Mouse (Mus musculus) midbrain, postnatal 0 days (tissue): ENCODE results near the gene Myh7b. TPM values are rescaled to one million over a fixed set of nuclear protein-coding genes. Genes with fewer than 3 reads are reported as not detected.
A peak's percentile ranks its signal among the peaks of the same experiment; 100 is the strongest.

ENCODE experiments used
- ATAC-seq: fragments of 200-750 bp; cut with Nextera tagmentation; 2 replicates; pipeline ENCODE4 v1.8.0; 2017; ENCODE audit warnings: moderate number of reproducible peaks, mild to moderate bottlenecking, moderate TSS enrichment, moderate library complexity; ENCODE audit not compliant: low FRiP score
- DNase-seq: peaks from one replicate; pipeline ENCODE4 v3.0.0-alpha.2; 2015; ENCODE audit warnings: low spot score
- H3K27ac ChIP-seq: fragments of 300-500 bp; sonication (generic); 2 replicates; pipeline ENCODE4 v1.5.1; 2014; ENCODE audit warnings: low read depth, mild to moderate bottlenecking, low read length, mixed read lengths
- H3K27me3 ChIP-seq: fragments of 300-500 bp; sonication (generic); 2 replicates; pipeline ENCODE4 v1.6.1; 2014; ENCODE audit warnings: low read length, control low read depth, mixed read lengths; ENCODE audit not compliant: insufficient read depth
- H3K36me3 ChIP-seq: fragments of 300-500 bp; sonication (generic); 2 replicates; pipeline ENCODE4 v1.6.1; 2014; ENCODE audit warnings: low read length, control low read depth, mixed read lengths; ENCODE audit not compliant: insufficient read depth
- H3K4me1 ChIP-seq: fragments of 300-500 bp; sonication (generic); 2 replicates; pipeline ENCODE4 v1.6.1; 2014; ENCODE audit warnings: mild to moderate bottlenecking, control low read depth, antibody characterized with exemption, low read length, mixed read lengths; ENCODE audit not compliant: insufficient read depth
- H3K4me2 ChIP-seq: fragments of 300-500 bp; sonication (generic); 2 replicates; pipeline ENCODE4 v1.6.1; 2014; ENCODE audit warnings: low read depth, mild to moderate bottlenecking, low read length, mixed read lengths; ENCODE audit not compliant: poor library complexity, severe bottlenecking
- H3K4me3 ChIP-seq: fragments of 300-500 bp; sonication (generic); 2 replicates; pipeline ENCODE4 v1.5.1; 2014; ENCODE audit warnings: low read depth, mild to moderate bottlenecking, low read length, moderate library complexity
- H3K9ac ChIP-seq: fragments of 300-500 bp; sonication (generic); replicated peaks from 2 replicates; pipeline ENCODE4 v1.6.1; 2014; ENCODE audit warnings: mild to moderate bottlenecking, low read length, moderate library complexity, mixed read lengths; ENCODE audit not compliant: poor library complexity, severe bottlenecking
- H3K9me3 ChIP-seq: fragments of 300-500 bp; sonication (generic); 2 replicates; pipeline ENCODE4 v1.6.1; 2016; ENCODE audit warnings: low read length, control low read depth
- CTCF ChIP-seq: IDR thresholded peaks from 2 replicates; pipeline ENCODE4 v1.5.1; 2016; ENCODE audit warnings: antibody characterized with exemption, mild to moderate bottlenecking
- WGBS: fragments of 180-500 bp; shearing (Covaris S2); extraction: QIAGEN DNeasy Blood & Tissue Kit; methylation state at CpG from one replicate; pipeline ENCODE4 v1.1.7; 2014; 5-methylcytosine and 5-hydroxymethylcytosine counted together
- polyA plus RNA-seq: library from polyadenylated mRNA; unstranded; fragments of >200 nt; fragmentation: Nextera tagmentation; extraction: Ambion mirVana; gene quantifications from 2 replicates; pipeline ENCODE4 v1.2.1, GENCODE M21; 2015
- total RNA-seq: library from RNA; depleted of rRNA; stranded (reverse); fragments of >200 nt; gene quantifications from 2 replicates; pipeline ENCODE4 v1.2.3, GENCODE M21; 2014

Gene Myh7b
- total and polyA plus RNA-seq, 2 experiments from 2014 or later = 0.38 to 3.4 TPM

DNA sequence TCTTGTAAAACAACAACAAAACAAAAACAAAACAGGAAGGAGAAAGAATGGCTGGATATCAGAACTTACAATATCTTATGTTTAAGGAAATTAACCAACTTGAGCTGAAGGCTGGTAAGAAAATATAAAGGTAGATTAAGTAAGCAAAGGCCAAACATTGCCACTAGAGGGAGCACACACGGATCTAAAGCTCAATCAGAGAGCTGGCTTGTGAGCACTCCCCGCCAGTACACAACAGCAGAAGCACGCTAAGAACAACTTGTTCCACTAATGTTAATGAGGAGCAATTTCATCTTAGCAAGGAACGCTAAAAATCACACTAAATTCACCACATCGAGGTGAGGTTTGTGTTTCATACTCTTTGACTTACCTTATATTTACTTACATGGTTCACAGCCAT, 52.1 kb downstream of the Myh7b start:
- peak; percentile 82 for TF ChIP-seq CTCF
- H3K4me3 ChIP-seq = no peak overlapping the region
- peaks cover 60% of the 10 kb centered on the region for H3K36me3 ChIP-seq
- H3K4me2 ChIP-seq = no peak overlapping the region
- H3K9ac ChIP-seq = no peak overlapping the region
- H3K27me3 ChIP-seq = no peaks in the 10 kb centered on the region
- no peaks in the 10 kb centered on the region for H3K9me3 ChIP-seq
- DNase-seq (peak; percentile 82), ATAC-seq (no peak)
- H3K4me1 ChIP-seq = no peaks in the 10 kb centered on the region
- no peak overlapping the region for H3K27ac ChIP-seq
- WGBS = 20% methylated on average over 5 of the region's 5 CpGs

DNA sequence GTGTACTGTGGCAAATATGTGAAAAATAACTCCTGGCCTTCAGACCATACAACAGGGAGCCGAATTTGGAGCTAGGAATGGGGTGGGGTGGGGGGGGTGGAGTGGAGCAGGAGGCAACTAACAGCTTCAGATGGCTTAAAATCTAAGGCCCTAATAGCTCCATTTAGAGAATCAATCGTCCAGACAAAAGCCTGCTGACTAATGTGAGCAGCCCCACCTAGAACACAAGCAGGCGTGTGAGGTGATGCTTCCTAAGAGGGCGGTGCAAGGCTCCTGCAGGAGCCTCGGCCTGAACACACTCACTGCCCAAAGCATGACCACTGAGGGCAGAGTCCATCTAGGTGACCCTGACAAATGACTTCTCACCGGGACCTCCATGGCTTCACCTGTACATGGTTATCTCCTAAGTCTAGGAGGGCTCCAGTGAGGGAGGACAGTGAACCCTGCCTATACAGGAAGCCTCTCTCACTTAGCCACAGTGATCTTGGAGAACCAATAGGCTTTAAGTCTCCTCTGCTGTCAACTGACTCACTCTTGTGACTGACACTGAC, 53.0 kb downstream of the Myh7b start:
- Histone ChIP-seq H3K27ac (no peak overlapping the region), H3K27me3 (no peaks in the 10 kb centered on the region), H3K4me1 (no peaks in the 10 kb centered on the region), H3K9ac (no peak overlapping the region), H3K4me2 (no peak overlapping the region), H3K9me3 (no peaks in the 10 kb centered on the region), H3K36me3 (peaks cover 57% of the 10 kb centered on the region), H3K4me3 (no peak overlapping the region)
- no peak for ATAC-seq
- no peak for TF ChIP-seq CTCF
- 87% methylated on average over 6 of the region's 6 CpGs for WGBS
- no peak for DNase-seq

DNA sequence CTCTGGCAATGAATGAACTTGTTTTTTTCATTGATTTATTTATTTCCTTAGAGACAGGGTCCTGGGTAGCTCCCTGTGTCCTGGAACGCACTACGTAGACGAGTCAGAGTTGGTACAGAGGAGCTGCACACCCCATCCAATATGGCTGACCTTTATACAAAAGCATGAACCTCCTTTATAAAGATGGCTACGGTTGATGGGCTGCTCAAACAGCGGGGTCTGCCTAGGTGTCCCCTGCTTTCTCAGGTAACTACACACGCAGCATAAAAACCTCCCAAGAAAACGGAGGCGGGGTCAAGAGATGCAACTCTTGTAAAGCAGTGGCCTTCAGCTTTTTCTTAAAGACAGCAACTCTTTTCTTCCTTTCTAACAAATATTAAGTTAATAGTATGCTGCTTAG, 56.9 kb downstream of the Myh7b start:
- Histone ChIP-seq H3K36me3 (peaks cover 47% of the 10 kb centered on the region), H3K27ac (no peak overlapping the region), H3K9me3 (no peaks in the 10 kb centered on the region), H3K4me2 (no peak overlapping the region), H3K27me3 (no peaks in the 10 kb centered on the region), H3K9ac (no peak overlapping the region), H3K4me3 (no peak overlapping the region), H3K4me1 (no peaks in the 10 kb centered on the region)
- 98% methylated on average over 8 of the region's 8 CpGs for WGBS
- no peak for DNase-seq
- ATAC-seq = no peak
- no peak for TF ChIP-seq CTCF

GRCm38 (mm10) chr2:155668461-155668860, 57.4 kb downstream of the Myh7b start:
- no peak overlapping the region for H3K27ac ChIP-seq
- no peaks in the 10 kb centered on the region for H3K27me3 ChIP-seq
- ATAC-seq (no peak), DNase-seq (peak; percentile 20)
- no peaks in the 10 kb centered on the region for H3K4me1 ChIP-seq
- peak; percentile 60 for TF ChIP-seq CTCF
- H3K36me3 ChIP-seq = peaks cover 43% of the 10 kb centered on the region
- no peak overlapping the region for H3K4me3 ChIP-seq
- H3K9me3 ChIP-seq = no peaks in the 10 kb centered on the region
- H3K4me2 ChIP-seq = no peak overlapping the region
- 85% methylated on average over 4 of the region's 4 CpGs for WGBS
- H3K9ac ChIP-seq = no peak overlapping the region

DNA sequence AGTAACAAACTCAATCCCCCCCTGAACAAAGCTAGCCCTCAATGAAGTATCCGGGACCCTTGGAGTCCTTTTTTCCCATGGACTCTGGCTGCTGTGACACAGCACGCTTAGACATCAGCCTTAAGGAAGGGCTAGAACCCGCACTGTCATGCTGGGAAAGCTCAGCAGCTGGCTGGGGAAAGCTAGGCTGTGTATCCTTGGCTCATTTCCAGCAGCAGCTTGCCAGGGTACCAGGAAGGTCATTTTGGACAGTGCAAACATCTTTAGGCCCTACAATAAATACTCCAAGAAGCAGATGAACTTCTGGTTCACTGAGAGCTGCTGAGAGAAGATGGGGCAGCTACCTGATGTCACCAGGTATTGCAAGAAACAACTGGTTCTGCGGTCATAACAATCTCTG, 60.2 kb downstream of the Myh7b start:
- no peaks in the 10 kb centered on the region for H3K4me1 ChIP-seq
- peaks cover 26% of the 10 kb centered on the region for H3K36me3 ChIP-seq
- no peak overlapping the region for H3K4me2 ChIP-seq
- no peaks in the 10 kb centered on the region for H3K9me3 ChIP-seq
- 79% methylated on average over 4 of the region's 4 CpGs for WGBS
- ATAC-seq (no peak), DNase-seq (peak; percentile 37)
- H3K4me3 ChIP-seq = no peak overlapping the region
- no peak for TF ChIP-seq CTCF
- no peak overlapping the region for H3K27ac ChIP-seq
- no peaks in the 10 kb centered on the region for H3K27me3 ChIP-seq
- H3K9ac ChIP-seq = no peak overlapping the region

DNA sequence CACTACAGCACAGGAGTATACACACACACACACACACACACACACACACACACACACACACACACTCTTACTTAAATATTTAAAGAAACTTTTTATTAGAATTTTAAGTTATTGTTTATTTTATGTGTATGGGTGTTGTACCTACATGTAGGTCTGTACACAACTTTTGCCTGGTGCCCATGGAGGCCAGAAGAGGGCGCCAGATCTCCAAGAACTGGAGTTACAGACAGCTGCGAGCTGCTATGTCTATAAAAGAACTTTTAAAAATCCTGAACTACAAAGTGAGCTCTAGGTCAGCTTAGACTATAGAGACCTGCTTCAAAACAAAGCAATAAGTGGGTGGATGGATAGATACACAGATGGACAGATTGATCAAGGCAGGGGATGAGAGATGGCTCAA, 62.5 kb downstream of the Myh7b start:
- no peak overlapping the region for H3K4me2 ChIP-seq
- peaks cover 15% of the 10 kb centered on the region for H3K36me3 ChIP-seq
- H3K9me3 ChIP-seq = no peaks in the 10 kb centered on the region
- WGBS = 23% methylated on average over 2 of the region's 2 CpGs
- TF ChIP-seq CTCF = peak; percentile 67
- H3K4me1 ChIP-seq = no peaks in the 10 kb centered on the region
- no peak overlapping the region for H3K9ac ChIP-seq
- H3K4me3 ChIP-seq = no peak overlapping the region
- no peak overlapping the region for H3K27ac ChIP-seq
- DNase-seq = peak; percentile 68
- no peaks in the 10 kb centered on the region for H3K27me3 ChIP-seq
- ATAC-seq = no peak
